Mouse (Mus musculus) midbrain, postnatal 0 days (tissue): ENCODE measurements around the gene Il3. TPM values are rescaled to one million over a fixed set of nuclear protein-coding genes. Genes with fewer than 3 reads are reported as not detected.

Source experiments
- ATAC-seq: fragments of 200-750 bp; cut with Nextera tagmentation; 2 replicates; pipeline ENCODE4 v1.8.0; 2017; ENCODE audit warnings: moderate number of reproducible peaks, mild to moderate bottlenecking, moderate TSS enrichment, moderate library complexity; ENCODE audit not compliant: low FRiP score
- DNase-seq: peaks from one replicate; pipeline ENCODE4 v3.0.0-alpha.2; 2015; ENCODE audit warnings: low spot score
- H3K27ac ChIP-seq: fragments of 300-500 bp; sonication (generic); 2 replicates; pipeline ENCODE4 v1.5.1; 2014; ENCODE audit warnings: low read depth, mild to moderate bottlenecking, low read length, mixed read lengths
- H3K27me3 ChIP-seq: fragments of 300-500 bp; sonication (generic); 2 replicates; pipeline ENCODE4 v1.6.1; 2014; ENCODE audit warnings: low read length, control low read depth, mixed read lengths; ENCODE audit not compliant: insufficient read depth
- H3K36me3 ChIP-seq: fragments of 300-500 bp; sonication (generic); 2 replicates; pipeline ENCODE4 v1.6.1; 2014; ENCODE audit warnings: low read length, control low read depth, mixed read lengths; ENCODE audit not compliant: insufficient read depth
- H3K4me1 ChIP-seq: fragments of 300-500 bp; sonication (generic); 2 replicates; pipeline ENCODE4 v1.6.1; 2014; ENCODE audit warnings: mild to moderate bottlenecking, control low read depth, antibody characterized with exemption, low read length, mixed read lengths; ENCODE audit not compliant: insufficient read depth
- H3K4me2 ChIP-seq: fragments of 300-500 bp; sonication (generic); 2 replicates; pipeline ENCODE4 v1.6.1; 2014; ENCODE audit warnings: low read depth, mild to moderate bottlenecking, low read length, mixed read lengths; ENCODE audit not compliant: poor library complexity, severe bottlenecking
- H3K4me3 ChIP-seq: fragments of 300-500 bp; sonication (generic); 2 replicates; pipeline ENCODE4 v1.5.1; 2014; ENCODE audit warnings: low read depth, mild to moderate bottlenecking, low read length, moderate library complexity
- H3K9ac ChIP-seq: fragments of 300-500 bp; sonication (generic); replicated peaks from 2 replicates; pipeline ENCODE4 v1.6.1; 2014; ENCODE audit warnings: mild to moderate bottlenecking, low read length, moderate library complexity, mixed read lengths; ENCODE audit not compliant: poor library complexity, severe bottlenecking
- H3K9me3 ChIP-seq: fragments of 300-500 bp; sonication (generic); 2 replicates; pipeline ENCODE4 v1.6.1; 2016; ENCODE audit warnings: low read length, control low read depth
- CTCF ChIP-seq: IDR thresholded peaks from 2 replicates; pipeline ENCODE4 v1.5.1; 2016; ENCODE audit warnings: antibody characterized with exemption, mild to moderate bottlenecking
- WGBS: fragments of 180-500 bp; shearing (Covaris S2); extraction: QIAGEN DNeasy Blood & Tissue Kit; methylation state at CpG from one replicate; pipeline ENCODE4 v1.1.7; 2014; 5-methylcytosine and 5-hydroxymethylcytosine counted together
- polyA plus RNA-seq: library from polyadenylated mRNA; unstranded; fragments of >200 nt; fragmentation: Nextera tagmentation; extraction: Ambion mirVana; gene quantifications from 2 replicates; pipeline ENCODE4 v1.2.1, GENCODE M21; 2015
- total RNA-seq: library from RNA; depleted of rRNA; stranded (reverse); fragments of >200 nt; gene quantifications from 2 replicates; pipeline ENCODE4 v1.2.3, GENCODE M21; 2014

The Il3 gene
- total and polyA plus RNA-seq, 2 experiments from 2014 or later, result not detected

DNA sequence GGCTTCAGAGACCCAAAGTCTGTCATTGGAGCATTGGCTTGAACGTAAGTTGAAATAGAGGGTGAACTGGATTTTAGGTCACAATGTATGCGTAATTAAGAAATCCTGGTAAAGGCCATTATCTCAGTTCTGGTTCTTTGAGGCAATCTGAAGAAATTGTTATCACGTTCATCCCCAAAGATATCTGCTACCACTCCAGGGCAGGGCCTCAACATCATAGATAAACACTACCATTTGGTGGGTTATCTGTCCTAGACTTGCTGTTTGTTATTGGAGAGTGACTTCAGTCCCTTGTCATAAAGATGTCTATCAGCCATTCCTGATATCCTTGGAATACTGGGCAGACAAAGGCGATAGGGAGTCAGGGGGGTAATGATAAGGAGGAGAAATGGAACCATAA is 28.9 kb upstream of the Il3 start:
- 83% methylated on average over 4 of the region's 4 CpGs for WGBS
- ATAC-seq, result no peak

GRCm38 (mm10) chr11:54293980-54294807 is 27.1 kb upstream of the Il3 start:
- H3K4me2 ChIP-seq, result no peak overlapping the region
- 84% methylated on average over 12 of the region's 12 CpGs for WGBS
- no peak overlapping the region for H3K4me3 ChIP-seq
- ATAC-seq, result no peak
- no peaks in the 10 kb centered on the region for H3K4me1 ChIP-seq
- no peaks in the 10 kb centered on the region for H3K9me3 ChIP-seq
- H3K27me3 ChIP-seq, result no peaks in the 10 kb centered on the region
- no peaks in the 10 kb centered on the region for H3K36me3 ChIP-seq
- no peak overlapping the region for H3K27ac ChIP-seq
- H3K9ac ChIP-seq, result no peak overlapping the region
- no peak for TF ChIP-seq CTCF
- DNase-seq, result no peak

More for the DNA sequence above, 28.9 kb upstream of the Il3 start:
- no peak for TF ChIP-seq CTCF
- H3K36me3 ChIP-seq, result no peaks in the 10 kb centered on the region
- no peak overlapping the region for H3K4me3 ChIP-seq
- H3K4me2 ChIP-seq, result no peak overlapping the region
- H3K9me3 ChIP-seq, result no peaks in the 10 kb centered on the region
- no peaks in the 10 kb centered on the region for H3K27me3 ChIP-seq
- H3K27ac ChIP-seq, result no peak overlapping the region
- H3K9ac ChIP-seq, result no peak overlapping the region
- no peaks in the 10 kb centered on the region for H3K4me1 ChIP-seq
- no peak for DNase-seq

DNA sequence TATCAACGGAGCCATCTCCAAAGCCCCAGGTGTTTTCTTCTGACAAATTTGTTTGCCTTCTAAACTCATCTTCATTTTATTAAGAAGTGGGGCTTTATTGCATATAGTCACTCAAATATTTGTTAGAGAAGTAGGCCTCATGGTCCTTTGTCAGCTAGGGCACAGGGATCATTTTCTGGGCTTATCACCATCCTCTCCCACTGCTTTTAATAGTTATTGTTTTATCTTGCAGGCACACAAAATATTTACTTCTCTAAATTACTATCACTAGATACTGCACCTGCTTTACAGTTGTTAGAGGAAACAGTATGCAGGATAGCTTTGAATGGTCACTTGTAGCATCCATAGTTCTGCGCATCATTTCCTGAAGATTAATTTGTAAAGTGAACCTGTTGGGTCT is 25.1 kb upstream of the Il3 start:
- no peak for TF ChIP-seq CTCF
- Histone ChIP-seq H3K36me3 (no peaks in the 10 kb centered on the region), H3K27ac (no peak overlapping the region), H3K4me2 (no peak overlapping the region), H3K4me3 (no peak overlapping the region), H3K4me1 (no peaks in the 10 kb centered on the region), H3K9ac (no peak overlapping the region), H3K9me3 (no peaks in the 10 kb centered on the region), H3K27me3 (no peaks in the 10 kb centered on the region)
- 91% methylated on average over 2 of the region's 2 CpGs for WGBS
- DNase-seq (no peak), ATAC-seq (no peak)

DNA sequence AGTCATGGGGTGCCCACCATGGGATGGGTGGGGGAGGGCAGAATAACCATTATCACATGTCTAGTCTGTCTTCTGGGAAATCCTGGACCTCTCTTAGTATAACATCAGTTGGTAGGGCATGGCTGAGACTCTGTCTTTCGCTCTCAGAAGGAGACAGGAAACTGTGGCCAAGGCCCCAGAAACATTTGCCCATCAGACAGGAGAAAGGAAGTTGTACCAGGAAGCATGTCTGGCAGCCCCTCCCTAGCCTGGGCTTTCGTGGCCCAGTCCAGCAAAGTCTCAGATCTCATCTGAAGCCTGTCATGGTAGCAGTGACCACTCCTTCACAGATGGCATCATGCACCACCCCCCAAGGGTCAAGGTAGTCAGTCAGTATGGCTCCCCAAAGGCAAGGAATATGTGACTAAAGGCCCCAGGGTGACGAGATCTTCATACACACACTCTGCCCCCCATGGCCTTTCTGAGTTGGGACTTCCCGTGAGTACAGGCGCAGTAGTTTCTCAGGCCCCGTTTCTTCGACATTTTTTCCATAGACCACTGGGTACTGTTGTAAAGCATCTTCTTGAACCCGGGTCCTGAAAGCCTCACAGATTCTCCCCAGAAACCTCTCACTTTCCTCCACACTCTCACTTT is 20.9 kb upstream of the Il3 start:
- Histone ChIP-seq H3K4me1 (no peaks in the 10 kb centered on the region), H3K4me2 (no peak overlapping the region), H3K9me3 (no peaks in the 10 kb centered on the region), H3K4me3 (no peak overlapping the region), H3K9ac (no peak overlapping the region), H3K36me3 (no peaks in the 10 kb centered on the region), H3K27me3 (no peaks in the 10 kb centered on the region), H3K27ac (no peak overlapping the region)
- DNase-seq (no peak), ATAC-seq (no peak)
- no peak for TF ChIP-seq CTCF
- WGBS, result 88% methylated on average over 8 of the region's 8 CpGs

- H3K4me2 ChIP-seq, result no peak overlapping the region
- TF ChIP-seq CTCF, result no peak
- no peaks in the 10 kb centered on the region for H3K4me1 ChIP-seq
- DNase-seq (no peak), ATAC-seq (no peak)
- no peak overlapping the region for H3K9ac ChIP-seq
- no peak overlapping the region for H3K27ac ChIP-seq
- 84% methylated on average over 5 of the region's 5 CpGs for WGBS
- no peaks in the 10 kb centered on the region for H3K9me3 ChIP-seq
- H3K4me3 ChIP-seq, result no peak overlapping the region
- no peaks in the 10 kb centered on the region for H3K36me3 ChIP-seq
- no peaks in the 10 kb centered on the region for H3K27me3 ChIP-seq
These were observed 4.4 kb upstream of the Il3 start for GRCm38 (mm10) chr11:54271437-54271949.
